Mouse (Mus musculus): ENCODE measurements around the gene Tmod2.
"Not testable (repeated sequence)": the region's sequence is repeated elsewhere in the genome, so short reads cannot be mapped to it uniquely, and the experiment has no call there.

Gene Tmod2

DNA sequence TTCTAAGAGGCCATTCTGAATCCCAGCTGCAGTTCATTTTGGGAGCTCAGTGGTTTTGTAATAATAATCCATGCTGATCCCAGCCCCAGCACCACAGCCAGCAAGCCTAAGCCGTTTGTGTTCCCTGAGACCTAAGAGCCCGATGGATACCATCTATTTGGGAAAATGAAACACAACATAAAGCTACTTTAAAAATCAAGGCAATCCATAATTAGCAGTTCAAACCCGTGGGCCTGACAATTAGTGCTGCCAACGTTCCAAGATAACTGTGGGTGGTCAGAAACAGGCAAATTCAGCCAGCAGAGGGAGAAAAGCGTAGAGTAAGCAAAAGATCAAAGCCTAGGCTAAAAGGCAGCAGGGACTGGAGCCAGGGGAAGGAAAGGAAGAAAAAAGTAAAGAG is 59.8 kb downstream of the Tmod2 start:
- DNase-seq (ENCODE audit: low read depth, low spot score): no peak

GRCm38 (mm10) chr9:75549010-75549409 is 62.1 kb downstream of the Tmod2 start:
- no peak for DNase-seq (ENCODE audit: low read depth, low spot score)

- no peak for DNase-seq (ENCODE audit: low read depth, low spot score)
Measured at GRCm38 (mm10) chr9:75546885-75547553, 64.1 kb downstream of the Tmod2 start.

DNA sequence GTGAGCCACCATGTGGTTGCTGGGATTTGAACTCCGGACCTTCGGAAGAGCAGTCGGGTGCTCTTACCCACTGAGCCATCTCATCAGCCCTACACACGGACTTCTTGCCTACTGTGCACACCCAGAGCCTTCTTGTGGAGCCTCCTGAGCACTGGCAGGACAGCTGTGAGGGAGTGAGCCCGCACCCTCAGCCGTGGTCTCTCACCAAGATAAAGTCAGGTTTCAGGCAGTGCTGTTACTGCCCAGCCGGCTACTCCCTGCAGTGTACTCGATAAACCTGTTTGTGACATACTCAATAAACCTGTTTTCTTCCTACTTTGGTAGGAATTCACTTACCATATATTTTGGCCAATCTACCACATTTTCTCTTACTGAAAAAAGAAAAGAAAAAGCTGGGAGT is 65.6 kb downstream of the Tmod2 start:
- DNase-seq (ENCODE audit: low read depth, low spot score): no peak

DNA sequence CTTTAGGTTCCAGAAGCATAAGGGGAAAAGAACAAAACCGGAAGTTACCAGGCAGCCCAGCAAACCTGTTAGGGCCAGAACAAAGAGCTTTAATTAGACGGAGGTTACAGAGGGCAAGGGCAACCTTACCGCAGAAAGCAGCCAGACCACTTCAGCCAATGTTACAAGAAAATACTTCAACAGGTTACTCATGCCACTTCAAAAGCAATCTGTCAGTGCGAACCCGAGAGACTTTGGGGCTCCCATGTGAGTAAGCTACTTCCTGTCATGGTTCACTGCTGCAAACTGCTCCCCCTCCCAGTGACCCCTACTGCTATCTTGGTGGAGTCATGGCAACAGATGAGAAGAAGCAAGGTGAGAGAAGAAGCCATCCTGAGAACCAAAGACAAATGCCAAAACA is 69.6 kb downstream of the Tmod2 start:
- no peak for DNase-seq (ENCODE audit: low read depth, low spot score)

GRCm38 (mm10) chr9:75536422-75536821 is 74.7 kb downstream of the Tmod2 start:
- DNase-seq (ENCODE audit: low read depth, low spot score): no peak

GRCm38 (mm10) chr9:75534431-75534962 is 76.6 kb downstream of the Tmod2 start:
- no peak for DNase-seq (ENCODE audit: low read depth, low spot score)

- DNase-seq (ENCODE audit: low read depth, low spot score): not testable (repeated sequence)
Measured at GRCm38 (mm10) chr9:75532989-75533388, 78.1 kb downstream of the Tmod2 start.

GRCm38 (mm10) chr9:75532461-75532860 is 78.7 kb downstream of the Tmod2 start:
- no peak for DNase-seq (ENCODE audit: low read depth, low spot score)

DNA sequence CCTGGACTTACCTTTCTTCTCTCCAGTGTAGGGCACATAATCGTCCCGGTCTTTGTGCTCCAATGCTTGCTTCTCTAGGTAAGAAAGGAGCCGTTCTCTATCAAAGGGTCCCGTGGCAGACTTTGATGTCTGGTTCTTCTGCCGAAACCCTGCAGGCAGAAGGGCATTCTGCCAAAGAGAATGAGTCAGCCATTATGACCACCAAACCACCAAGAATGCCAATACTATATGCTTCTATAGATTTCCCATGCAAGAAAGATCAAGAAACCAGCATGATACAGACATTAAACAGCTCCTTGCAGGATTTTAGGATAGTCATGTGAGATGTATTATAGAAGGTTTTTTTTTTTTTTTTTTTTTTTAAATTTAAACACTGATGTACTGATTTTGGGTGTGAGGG is 81.8 kb downstream of the Tmod2 start:
- DNase-seq (ENCODE audit: low read depth, low spot score): no peak

DNA sequence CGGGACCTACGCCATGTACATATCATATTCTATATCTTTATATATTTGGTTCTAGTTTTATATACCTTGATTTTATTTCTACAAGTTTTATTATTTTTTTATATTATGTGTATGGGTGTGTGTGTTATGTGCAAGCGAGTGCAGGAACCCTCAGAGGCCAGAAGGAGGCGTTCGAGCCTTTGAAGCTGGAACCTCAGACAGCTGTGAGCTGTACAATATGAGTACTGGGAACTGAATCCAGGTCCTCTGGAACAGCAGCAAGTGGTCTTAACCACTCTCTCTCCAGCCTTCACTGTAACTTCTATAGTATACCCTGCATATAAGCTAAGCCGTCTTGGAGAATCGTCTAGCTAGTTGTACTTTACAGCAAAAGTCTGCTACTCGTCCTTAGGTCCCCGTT is 83.0 kb downstream of the Tmod2 start:
- no peak for DNase-seq (ENCODE audit: low read depth, low spot score)

- no peak for DNase-seq (ENCODE audit: low read depth, low spot score)
Measured at GRCm38 (mm10) chr9:75527368-75528059, 83.6 kb downstream of the Tmod2 start.

DNA sequence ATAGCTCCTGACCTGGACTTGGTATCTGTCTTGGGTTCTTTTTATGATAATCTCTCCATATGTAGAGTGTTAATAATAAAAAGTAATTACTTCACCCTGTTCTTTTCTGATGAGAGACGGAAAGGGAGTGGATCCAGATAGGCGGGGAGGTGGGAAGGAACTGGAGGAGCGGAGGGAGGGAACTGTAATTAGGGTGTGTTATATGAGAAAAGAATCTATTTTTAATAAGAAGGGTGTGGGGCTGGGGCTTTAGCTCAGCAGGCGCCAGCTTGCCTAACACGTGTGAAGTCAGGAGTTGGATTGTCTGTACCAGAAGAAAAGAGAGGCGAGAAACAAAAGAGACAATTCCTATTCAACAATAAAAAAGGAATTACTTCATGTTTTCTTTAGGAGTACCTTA is 87.5 kb downstream of the Tmod2 start:
- DNase-seq (ENCODE audit: low read depth, low spot score): no peak

- no peak for DNase-seq (ENCODE audit: low read depth, low spot score)
Measured at GRCm38 (mm10) chr9:75522217-75522616, 88.9 kb downstream of the Tmod2 start.

GRCm38 (mm10) chr9:75521788-75522187 is 89.3 kb downstream of the Tmod2 start:
- no peak for DNase-seq (ENCODE audit: low read depth, low spot score)

DNA sequence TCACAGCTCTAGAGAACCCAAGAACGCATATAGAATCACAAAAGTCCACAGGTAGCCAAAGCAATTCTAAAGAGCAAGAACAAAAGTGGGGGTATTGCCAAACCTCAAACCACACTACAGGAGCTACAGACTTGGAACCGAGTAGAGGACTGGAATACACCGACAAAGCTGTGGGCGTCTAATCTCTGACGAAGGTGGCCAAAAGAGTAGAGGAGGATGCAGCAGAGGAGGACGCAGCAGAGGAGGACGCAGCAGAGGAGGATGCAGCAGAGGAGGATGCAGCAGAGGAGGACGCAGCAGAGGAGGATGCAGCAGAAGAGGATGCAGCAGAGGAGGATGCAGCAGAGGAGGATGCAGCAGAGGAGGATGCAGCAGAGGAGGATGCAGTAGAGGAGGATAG is 90.2 kb downstream of the Tmod2 start:
- no peak for DNase-seq (ENCODE audit: low read depth, low spot score)

GRCm38 (mm10) chr9:75517751-75518150 is 93.4 kb downstream of the Tmod2 start:
- DNase-seq (ENCODE audit: low read depth, low spot score): no peak
